Mouse (Mus musculus) neural tube, embryonic 11.5 days (tissue): ENCODE measurements at regions not wholly inside any gene's neighbourhood (a gene's known extent, or its start where the extent isn't known, plus 50 kb on each side); places are given as distances from the start of the nearest gene placed in this dataset.
A peak's percentile ranks its signal among the peaks of the same experiment; 100 is the strongest.

ENCODE experiments used
- ATAC-seq: fragments of 200-750 bp; cut with Nextera tagmentation; 2 replicates; pipeline ENCODE4 v1.8.0; 2017; ENCODE audit warnings: moderate number of reproducible peaks, mild to moderate bottlenecking, moderate TSS enrichment, moderate library complexity; ENCODE audit not compliant: insufficient read depth, low FRiP score, low TSS enrichment
- DNase-seq: peaks from one replicate; pipeline ENCODE4 v3.0.0-alpha.2; 2015; ENCODE audit warnings: low spot score
- H3K27ac ChIP-seq: fragments of 300-500 bp; sonication (generic); 2 replicates; pipeline ENCODE4 v1.5.1; 2014; ENCODE audit warnings: low read depth, mild to moderate bottlenecking, low read length
- H3K27me3 ChIP-seq: fragments of 300-500 bp; sonication (generic); 2 replicates; pipeline ENCODE4 v1.6.1; 2014; ENCODE audit warnings: mild to moderate bottlenecking, low read length, mixed read lengths; ENCODE audit not compliant: control insufficient read depth, insufficient read depth
- H3K36me3 ChIP-seq: fragments of 300-500 bp; sonication (generic); 2 replicates; pipeline ENCODE4 v1.6.1; 2014; ENCODE audit warnings: mild to moderate bottlenecking, low read length, moderate library complexity, mixed read lengths; ENCODE audit not compliant: control insufficient read depth, insufficient read depth
- H3K4me1 ChIP-seq: fragments of 300-500 bp; sonication (generic); 2 replicates; pipeline ENCODE4 v1.6.1; 2014; ENCODE audit warnings: low read length, mixed read lengths; ENCODE audit not compliant: control insufficient read depth, insufficient read depth
- H3K4me2 ChIP-seq: fragments of 300-500 bp; sonication (generic); 2 replicates; pipeline ENCODE4 v1.6.1; 2014; ENCODE audit warnings: low read depth, mild to moderate bottlenecking, moderate library complexity
- H3K4me3 ChIP-seq: fragments of 300-500 bp; sonication (generic); 2 replicates; pipeline ENCODE4 v1.5.1; 2014; ENCODE audit warnings: low read depth, low read length
- H3K9ac ChIP-seq: fragments of 300-500 bp; sonication (generic); 2 replicates; pipeline ENCODE4 v1.6.1; 2014; ENCODE audit warnings: mild to moderate bottlenecking, low read length
- H3K9me3 ChIP-seq: fragments of 300-500 bp; sonication (generic); 2 replicates; pipeline ENCODE4 v1.6.1; 2016; ENCODE audit warnings: low read length; ENCODE audit not compliant: control insufficient read depth
- WGBS: fragments of 180-500 bp; shearing (Covaris S2); extraction: QIAGEN DNeasy Blood & Tissue Kit; methylation state at CpG from one replicate; pipeline ENCODE4 v1.1.7; 2014; 5-methylcytosine and 5-hydroxymethylcytosine counted together

- Histone ChIP-seq H3K9me3 (no peaks in the 10 kb centered on the region), H3K27ac (no peak overlapping the region), H3K27me3 (no peaks in the 10 kb centered on the region), H3K36me3 (no peaks in the 10 kb centered on the region), H3K4me2 (no peak overlapping the region), H3K9ac (no peak overlapping the region), H3K4me1 (no peaks in the 10 kb centered on the region), H3K4me3 (no peak overlapping the region)
- WGBS, result 83% methylated on average over 1 of the region's 1 CpGs
- ATAC-seq, result no peak
- peak; percentile 17 for DNase-seq
These were observed 77.0 kb upstream of the Klf12 start for GRCm38 (mm10) chr14:100361346-100362029.

- Histone ChIP-seq H3K27me3 (no peaks in the 10 kb centered on the region), H3K4me1 (no peaks in the 10 kb centered on the region), H3K4me2 (no peak overlapping the region), H3K4me3 (no peak overlapping the region), H3K27ac (no peak overlapping the region), H3K9me3 (no peaks in the 10 kb centered on the region), H3K36me3 (no peaks in the 10 kb centered on the region), H3K9ac (no peak overlapping the region)
- no peak for ATAC-seq
- WGBS, result 63% methylated on average over 3 of the region's 3 CpGs
- no peak for DNase-seq
These were observed 75.4 kb upstream of the Klf12 start for GRCm38 (mm10) chr14:100359881-100360280.

DNA sequence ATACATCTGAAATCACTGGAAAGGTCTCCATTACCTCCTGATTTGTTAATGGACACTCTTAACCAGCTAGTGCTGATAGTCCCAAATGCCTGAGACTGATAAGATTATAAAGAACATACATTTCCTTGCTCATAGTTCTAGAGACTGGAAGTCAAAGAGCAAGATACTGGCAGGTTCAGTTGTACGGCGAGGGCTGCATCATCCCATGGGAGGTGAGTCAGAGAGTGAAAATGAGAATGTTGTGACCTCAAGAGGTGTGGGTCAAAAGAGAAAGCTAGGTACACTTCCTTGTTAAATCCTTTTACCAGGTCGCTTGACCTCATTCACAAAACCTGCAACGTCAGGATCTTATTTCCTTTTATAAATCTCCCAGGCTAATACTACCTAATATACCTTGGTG is 72.7 kb upstream of the Klf12 start:
- no peak for ATAC-seq

DNA sequence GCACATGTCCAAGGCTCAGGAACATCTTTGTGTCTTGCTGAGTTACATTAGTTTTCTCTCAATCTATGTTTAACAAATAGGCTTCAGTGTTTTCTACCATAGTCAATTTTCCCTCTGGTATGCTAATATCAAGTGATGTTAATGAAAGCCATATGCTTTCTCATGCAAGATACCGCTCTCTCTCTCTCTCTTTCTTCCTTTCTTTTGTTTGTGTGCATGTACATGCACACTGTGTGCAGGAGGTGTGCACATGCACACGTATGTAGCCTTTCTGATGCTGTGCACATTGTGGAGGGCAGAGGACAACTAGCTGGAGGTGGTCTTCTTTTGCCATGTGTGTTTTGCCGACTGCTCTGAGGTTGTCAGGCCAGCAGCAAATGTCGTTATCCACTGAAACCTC is 69.0 kb upstream of the Klf12 start:
- no peak for DNase-seq
- Histone ChIP-seq H3K9me3 (no peaks in the 10 kb centered on the region), H3K27ac (0 out of 2 replicates have a peak overlapping the region, but pooled peaks have one; percentile 45)

More for the DNA sequence above, 72.7 kb upstream of the Klf12 start:
- 76% methylated on average over 4 of the region's 4 CpGs for WGBS
- DNase-seq, result no peak
- no peaks in the 10 kb centered on the region for H3K36me3 ChIP-seq
- no peak overlapping the region for H3K4me3 ChIP-seq
- no peaks in the 10 kb centered on the region for H3K9me3 ChIP-seq
- H3K9ac ChIP-seq, result no peak overlapping the region
- H3K27ac ChIP-seq, result no peak overlapping the region
- H3K4me1 ChIP-seq, result peaks cover 7% of the 10 kb centered on the region; the same call in 1 of the 2 replicates
- no peak overlapping the region for H3K4me2 ChIP-seq
- no peaks in the 10 kb centered on the region for H3K27me3 ChIP-seq

GRCm38 (mm10) chr14:100352961-100353452 is 68.5 kb upstream of the Klf12 start:
- no peak for DNase-seq
- WGBS, result 8% methylated on average over 4 of the region's 4 CpGs
- H3K9me3 ChIP-seq, result no peaks in the 10 kb centered on the region
- no peaks in the 10 kb centered on the region for H3K27me3 ChIP-seq
- no peak overlapping the region for H3K27ac ChIP-seq
- H3K9ac ChIP-seq, result no peak overlapping the region
- no peaks in the 10 kb centered on the region for H3K36me3 ChIP-seq
- peaks cover 7% of the 10 kb centered on the region; the same call in 1 of the 2 replicates for H3K4me1 ChIP-seq
- H3K4me2 ChIP-seq, result no peak overlapping the region
- H3K4me3 ChIP-seq, result no peak overlapping the region
- ATAC-seq, result peak; percentile 85

More for the DNA sequence above, 69.0 kb upstream of the Klf12 start:
- Histone ChIP-seq H3K4me3 (no peak overlapping the region), H3K9ac (no peak overlapping the region), H3K36me3 (no peaks in the 10 kb centered on the region), H3K4me2 (no peak overlapping the region), H3K4me1 (peaks cover 7% of the 10 kb centered on the region; the same call in 1 of the 2 replicates), H3K27me3 (no peaks in the 10 kb centered on the region)
- 51% methylated on average over 4 of the region's 4 CpGs for WGBS
- no peak; the same call in 1 of the 2 replicates for ATAC-seq

- Histone ChIP-seq H3K9ac (no peak overlapping the region), H3K4me2 (no peak overlapping the region), H3K4me3 (no peak overlapping the region), H3K9me3 (no peaks in the 10 kb centered on the region), H3K27ac (no peak overlapping the region), H3K36me3 (no peaks in the 10 kb centered on the region), H3K27me3 (no peaks in the 10 kb centered on the region), H3K4me1 (peaks cover 7% of the 10 kb centered on the region; the same call in 1 of the 2 replicates)
- no peak for ATAC-seq
- WGBS, result 89% methylated on average over 7 of the region's 7 CpGs
- no peak for DNase-seq
These were observed 66.5 kb upstream of the Klf12 start for GRCm38 (mm10) chr14:100351004-100351403.

- DNase-seq (no peak), ATAC-seq (no peak)
- 89% methylated on average over 9 of the region's 9 CpGs for WGBS
- Histone ChIP-seq H3K27me3 (no peaks in the 10 kb centered on the region), H3K4me2 (no peak overlapping the region), H3K27ac (no peak overlapping the region), H3K4me1 (peaks cover 7% of the 10 kb centered on the region; the same call in 1 of the 2 replicates), H3K9me3 (no peaks in the 10 kb centered on the region), H3K36me3 (no peaks in the 10 kb centered on the region), H3K9ac (no peak overlapping the region), H3K4me3 (no peak overlapping the region)
These were observed 65.7 kb upstream of the Klf12 start for GRCm38 (mm10) chr14:100350021-100350790.

DNA sequence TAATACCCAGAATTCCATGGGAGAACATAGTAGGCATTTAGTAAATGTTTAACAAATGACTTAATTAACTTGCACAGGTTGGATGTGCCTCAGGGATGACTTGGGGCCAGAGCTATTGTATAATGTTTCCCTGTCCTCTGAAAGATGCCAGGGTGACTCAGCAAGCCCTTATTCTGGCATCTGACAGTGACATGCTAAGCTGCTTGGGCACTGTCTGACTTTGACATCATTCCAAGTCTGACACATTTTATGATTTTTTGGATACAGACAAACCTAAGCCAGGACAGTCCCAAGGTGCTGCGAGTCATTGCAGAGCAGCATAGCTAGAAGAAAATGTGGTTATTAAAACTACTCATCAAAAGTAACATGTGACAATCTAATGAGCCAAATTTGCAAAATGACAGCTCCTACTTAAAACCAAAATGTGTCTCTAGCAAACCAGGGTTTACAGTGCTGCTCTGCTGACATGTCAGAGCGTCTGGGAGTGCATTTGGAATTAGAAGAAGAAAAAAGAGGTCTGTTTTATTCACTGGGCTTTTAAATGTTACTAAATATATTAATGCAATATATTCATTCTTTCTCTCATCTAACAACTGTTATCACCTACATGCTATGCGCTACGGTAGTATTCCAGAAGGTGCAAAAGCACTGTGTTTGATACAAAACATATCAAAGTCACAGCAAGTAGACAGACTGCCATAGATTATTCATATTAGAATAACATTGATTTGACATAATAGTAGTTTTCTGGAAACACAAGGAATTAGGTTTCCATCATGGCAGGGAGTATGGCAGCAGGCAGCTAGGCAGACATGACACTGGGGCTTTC is 64.1 kb upstream of the Klf12 start:
- no peak for DNase-seq
- WGBS, result 95% methylated on average over 4 of the region's 4 CpGs

More for the DNA sequence above, 64.1 kb upstream of the Klf12 start:
- no peak overlapping the region for H3K27ac ChIP-seq
- H3K9me3 ChIP-seq, result no peaks in the 10 kb centered on the region
- no peak overlapping the region for H3K4me2 ChIP-seq
- no peak overlapping the region for H3K9ac ChIP-seq
- H3K4me1 ChIP-seq, result peaks cover 7% of the 10 kb centered on the region; the same call in 1 of the 2 replicates
- no peaks in the 10 kb centered on the region for H3K36me3 ChIP-seq
- H3K4me3 ChIP-seq, result no peak overlapping the region
- ATAC-seq, result no peak
- H3K27me3 ChIP-seq, result no peaks in the 10 kb centered on the region
